Mouse (Mus musculus): ENCODE measurements at regions not wholly inside any gene's neighbourhood (a gene's known extent, or its start where the extent isn't known, plus 50 kb on each side); places are given as distances from the start of the nearest gene placed in this dataset.

- TF ChIP-seq CTCF (IDR thresholded peaks at IDR 0.05; ENCODE audit: insufficient read depth, low read depth, low read length) (no peak), POLR2A (IDR thresholded peaks at IDR 0.05; ENCODE audit: insufficient read depth, low read depth, low read length) (no peak)
Observed at GRCm38 (mm10) chr16:29840412-29840811, 223.8 kb upstream of the Hes1 start.
